Mouse (Mus musculus) stomach, postnatal 0 days (tissue): ENCODE data around the gene Prr22. TPM values are rescaled to one million over a fixed set of nuclear protein-coding genes. Genes with fewer than 3 reads are reported as not detected.

ENCODE experiments used
- ATAC-seq: fragments of 200-750 bp; cut with Nextera tagmentation; 2 replicates; pipeline ENCODE4 v1.8.0; 2017; ENCODE audit not compliant: low FRiP score, low TSS enrichment
- DNase-seq: peaks from one replicate; pipeline ENCODE4 v3.0.0-alpha.2; 2016; ENCODE audit warnings: low spot score
- H3K27ac ChIP-seq: fragments of 300-500 bp; sonication (generic); replicated peaks from 2 replicates; pipeline ENCODE4 v1.5.1; 2014; ENCODE audit warnings: mild to moderate bottlenecking, control low read depth
- H3K27me3 ChIP-seq: fragments of 300-500 bp; sonication (generic); 2 replicates; pipeline ENCODE4 v1.6.1; 2014; ENCODE audit warnings: low read length; ENCODE audit not compliant: control insufficient read depth, insufficient read depth
- H3K36me3 ChIP-seq: fragments of 300-500 bp; sonication (generic); 2 replicates; pipeline ENCODE4 v1.6.1; 2014; ENCODE audit warnings: low read length, mixed read lengths; ENCODE audit not compliant: control insufficient read depth, insufficient read depth
- H3K4me1 ChIP-seq: fragments of 300-500 bp; sonication (generic); replicated peaks from 2 replicates; pipeline ENCODE4 v1.6.1; 2014; ENCODE audit warnings: antibody characterized with exemption; ENCODE audit not compliant: control insufficient read depth, insufficient read depth
- H3K4me2 ChIP-seq: fragments of 300-500 bp; sonication (generic); replicated peaks from 2 replicates; pipeline ENCODE4 v1.6.1; 2014; ENCODE audit warnings: low read depth, mild to moderate bottlenecking, control low read depth, moderate library complexity
- H3K4me3 ChIP-seq: fragments of 300-500 bp; sonication (generic); 2 replicates; pipeline ENCODE4 v1.5.1; 2014; ENCODE audit warnings: low read depth, low read length, control low read depth
- H3K9ac ChIP-seq: fragments of 300-500 bp; sonication (generic); 2 replicates; pipeline ENCODE4 v1.6.1; 2014; ENCODE audit warnings: mild to moderate bottlenecking, low read length, control low read depth, mixed read lengths
- H3K9me3 ChIP-seq: fragments of 300-500 bp; sonication (generic); 2 replicates; pipeline ENCODE4 v1.6.1; 2016; ENCODE audit warnings: low read length; ENCODE audit not compliant: control insufficient read depth
- CTCF ChIP-seq: IDR thresholded peaks from 2 replicates; pipeline ENCODE4 v1.5.1; 2016; ENCODE audit warnings: antibody characterized with exemption, low read depth, mild to moderate bottlenecking, moderate library complexity
- EP300 ChIP-seq: optimal IDR thresholded peaks from 2 replicates; pipeline ENCODE3; 2016; ENCODE audit warnings: antibody characterized with exemption
- WGBS: fragments of 180-500 bp; shearing (Covaris S2); extraction: QIAGEN DNeasy Blood & Tissue Kit; methylation state at CpG from one replicate; pipeline ENCODE4 v1.1.7; 2014; 5-methylcytosine and 5-hydroxymethylcytosine counted together
- polyA plus RNA-seq: library from polyadenylated mRNA; unstranded; fragments of >200 nt; fragmentation: Nextera tagmentation; extraction: Ambion mirVana; gene quantifications from 2 replicates; pipeline ENCODE4 v1.2.1, GENCODE M21; 2015

Gene Prr22
- polyA plus RNA-seq, 1 experiment from 2014 or later, result 0.65 TPM

DNA sequence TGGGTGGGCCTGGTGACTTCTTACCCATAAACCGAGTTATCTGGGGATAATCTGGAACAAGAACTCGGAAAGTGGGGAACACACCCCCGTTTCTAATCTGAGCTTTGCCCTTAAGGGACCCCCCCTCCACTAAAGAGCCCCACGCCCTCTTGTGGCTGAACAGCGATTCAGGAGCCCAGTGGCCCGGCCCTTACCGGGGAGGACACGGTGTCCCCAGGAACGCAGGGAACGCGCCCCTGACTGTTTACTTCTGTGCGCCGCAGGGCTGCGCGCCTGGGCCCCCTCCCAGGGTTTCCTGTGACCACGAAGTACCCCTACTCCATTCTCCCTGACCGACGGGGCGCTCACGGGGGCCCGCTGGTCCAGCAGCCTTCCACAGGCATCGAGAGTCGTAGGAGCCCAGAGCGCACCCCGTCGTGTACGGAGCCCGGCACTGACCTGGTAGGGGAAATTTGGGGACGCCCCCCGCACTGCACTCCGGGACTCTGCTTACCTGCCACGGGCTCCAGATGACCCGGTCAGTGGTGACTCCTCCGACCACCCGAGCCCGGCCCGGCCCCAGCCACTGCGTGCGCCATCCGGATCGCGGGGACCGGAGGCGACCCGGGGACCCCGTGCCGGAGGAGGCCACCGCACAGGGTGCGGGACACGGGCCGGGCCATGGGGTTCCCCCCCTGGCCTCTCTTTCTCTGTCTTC, 13.2 kb upstream of the Prr22 start:
- DNase-seq (peak; percentile 63), ATAC-seq (peak; percentile 13)
- H3K27ac ChIP-seq, result peak overlapping the region; percentile 45; the same call in 1 of the 2 replicates
- 1% methylated on average over 38 of the region's 51 CpGs for WGBS
- peaks cover 6% of the 10 kb centered on the region for H3K4me1 ChIP-seq
- H3K4me3 ChIP-seq, result peak overlapping the region; percentile 66
- peak overlapping the region; percentile 78 for H3K9ac ChIP-seq
- no peaks in the 10 kb centered on the region for H3K9me3 ChIP-seq
- H3K4me2 ChIP-seq, result peak overlapping the region; percentile 100
- no peaks in the 10 kb centered on the region for H3K27me3 ChIP-seq
- H3K36me3 ChIP-seq, result no peaks in the 10 kb centered on the region
- TF ChIP-seq EP300 (no peak), CTCF (peak; percentile 78)

- Histone ChIP-seq H3K27ac (peak within 1 kb of the TSS; percentile 45; the same call in 1 of the 2 replicates), H3K9ac (peak within 1 kb of the TSS; percentile 78), H3K4me1 (peaks cover 6% of the 10 kb centered on the region), H3K4me2 (peak within 1 kb of the TSS; percentile 100), H3K4me3 (peak within 1 kb of the TSS; percentile 66), H3K9me3 (no peaks in the 10 kb centered on the region), H3K36me3 (no peaks in the 10 kb centered on the region), H3K27me3 (no peaks in the 10 kb centered on the region)
- ATAC-seq (peak; percentile 76), DNase-seq (peak; percentile 95)
- no peak for TF ChIP-seq EP300
- under 1% methylated on average over 37 of the region's 48 CpGs for WGBS
Observed at GRCm38 (mm10) chr17:56757416-56758123, 12.5 kb upstream of the Prr22 start, which contains the start of gene Nrtn. Nrtn (minus strand) TSS chr17:56757530.

GRCm38 (mm10) chr17:56758132-56758531, 11.9 kb upstream of the Prr22 start:
- peak; percentile 82 for DNase-seq
- Histone ChIP-seq H3K4me2 (peak overlapping the region; percentile 100; the same call in 1 of the 2 replicates), H3K27ac (no peak overlapping the region), H3K4me1 (peaks cover 6% of the 10 kb centered on the region), H3K27me3 (no peaks in the 10 kb centered on the region), H3K36me3 (no peaks in the 10 kb centered on the region), H3K4me3 (peak overlapping the region; percentile 66; the same call in 1 of the 2 replicates), H3K9ac (no peak overlapping the region), H3K9me3 (no peaks in the 10 kb centered on the region)
- peak; percentile 79 for TF ChIP-seq CTCF
- TF ChIP-seq EP300, result no peak
- WGBS, result 8% methylated on average over 12 of the region's 12 CpGs
- peak; percentile 24; the same call in 1 of the 2 replicates for ATAC-seq

GRCm38 (mm10) chr17:56759261-56759660, 10.8 kb upstream of the Prr22 start:
- Histone ChIP-seq H3K4me1 (peaks cover 6% of the 10 kb centered on the region), H3K4me2 (no peak overlapping the region)
- no peak for ATAC-seq

GRCm38 (mm10) chr17:56761077-56761476, 9.0 kb upstream of the Prr22 start:
- H3K4me2 ChIP-seq, result no peak overlapping the region
- ATAC-seq (no peak), DNase-seq (no peak)
- H3K27ac ChIP-seq, result no peak overlapping the region; the same call in 1 of the 2 replicates
- no peaks in the 10 kb centered on the region for H3K9me3 ChIP-seq
- no peak for TF ChIP-seq EP300
- TF ChIP-seq CTCF, result no peak
- H3K4me3 ChIP-seq, result no peak overlapping the region
- H3K4me1 ChIP-seq, result peaks cover 6% of the 10 kb centered on the region
- 55% methylated on average over 3 of the region's 3 CpGs for WGBS
- H3K36me3 ChIP-seq, result no peaks in the 10 kb centered on the region
- H3K27me3 ChIP-seq, result no peaks in the 10 kb centered on the region
- H3K9ac ChIP-seq, result no peak overlapping the region

More at GRCm38 (mm10) chr17:56759261-56759660, 10.8 kb upstream of the Prr22 start:
- no peaks in the 10 kb centered on the region for H3K36me3 ChIP-seq
- 60% methylated on average over 7 of the region's 7 CpGs for WGBS
- DNase-seq, result no peak
- no peak overlapping the region for H3K4me3 ChIP-seq
- TF ChIP-seq EP300 (no peak), CTCF (no peak)
- no peak overlapping the region for H3K9ac ChIP-seq
- no peaks in the 10 kb centered on the region for H3K27me3 ChIP-seq
- no peak overlapping the region for H3K27ac ChIP-seq
- H3K9me3 ChIP-seq, result no peaks in the 10 kb centered on the region
